Mouse (Mus musculus): ENCODE data around the gene Mme.

DNA sequence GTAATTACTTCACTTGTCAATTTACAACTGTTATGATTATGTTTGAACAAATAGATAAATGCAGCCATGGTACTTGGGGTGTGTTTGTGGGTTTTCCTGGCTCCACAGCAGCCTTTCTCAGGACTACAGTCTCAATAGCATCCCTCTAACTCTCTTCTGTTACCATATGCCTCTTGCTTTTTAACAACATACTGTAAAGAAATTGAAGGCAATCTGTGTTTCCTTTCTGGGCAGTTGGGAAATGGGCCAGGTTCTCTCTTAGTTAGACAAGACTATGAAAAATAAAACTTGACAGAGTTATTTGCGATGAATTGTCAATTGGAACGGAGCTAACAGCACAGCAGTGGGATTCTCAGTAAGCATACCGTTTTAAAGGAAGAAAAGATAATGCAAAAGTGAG lies 44.8 kb upstream of the Mme start:
- TF ChIP-seq CTCF (IDR thresholded peaks at IDR 0.05; ENCODE audit: low read depth, low read length): no peak
- TF ChIP-seq POLR2A (IDR thresholded peaks at IDR 0.05; ENCODE audit: borderline replicate concordance, low read depth, low read length): no peak
